In the genomic region with DNA sequence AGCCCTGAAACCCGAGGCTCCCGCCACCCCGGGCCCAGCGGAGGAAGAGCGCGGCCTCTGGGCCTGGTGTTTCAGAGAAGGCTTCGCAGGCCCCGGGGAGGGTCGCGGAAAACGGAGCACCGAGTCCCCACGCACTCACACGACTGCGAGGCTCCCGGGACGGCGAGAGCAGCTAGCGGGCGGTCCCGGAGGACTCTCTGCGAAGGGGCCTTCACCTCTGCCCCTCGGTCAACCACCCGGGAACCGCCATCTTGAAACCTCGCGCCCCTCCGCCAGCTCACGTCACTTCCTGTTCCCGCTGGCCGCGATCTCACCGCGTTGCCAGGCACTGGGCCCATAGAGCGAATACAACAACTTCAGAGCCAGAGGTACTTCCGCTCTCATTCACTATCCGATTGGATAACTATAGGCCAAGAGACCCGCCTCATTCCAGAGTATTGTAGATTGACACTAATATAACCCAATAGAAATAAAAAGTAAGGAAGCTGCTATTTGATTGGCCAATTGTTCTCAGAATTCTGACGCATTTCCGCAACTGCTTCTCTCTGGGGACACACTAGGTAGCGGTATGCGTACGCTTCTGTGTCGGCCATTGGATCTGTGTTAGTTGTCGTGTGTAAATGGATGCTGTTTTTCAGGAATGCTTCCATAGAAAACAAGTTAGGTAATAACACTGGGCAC, we compare ENCODE assay signal across 8 mouse cellular contexts. TPM values are rescaled to one million over a fixed set of nuclear protein-coding genes. Genes with fewer than 3 reads are reported as not detected.
A peak's percentile ranks its signal among the peaks of the same experiment; 100 is the strongest.
DNase-seq lines count a peak whose midpoint lies in the region; ATAC-seq lines count a peak whose summit lies in the region.

A gene (minus strand): TSS at position 353 of the 681 bp plus-strand sequence.

- peak; percentile 96 for ATAC-seq in megakaryocyte progenitor cell, adult 5-6 weeks (replicated peaks; ENCODE audit: poor library complexity)

- DNase-seq in adipocyte (ENCODE audit: low spot score) = peak; percentile 99
- DNase-seq in embryo, embryonic 10 days (ENCODE audit: low spot score) = peak; percentile 98
- peak; percentile 94 for DNase-seq in gastrocnemius, postnatal 10 days
- peak; percentile 96 for DNase-seq in induced T-regulatory cell, adult 2 months (ENCODE audit: low read depth)
- DNase-seq in left cerebral cortex, adult 9 months (ENCODE audit: low spot score in 2 of 2) = peak; percentile 98
- DNase-seq in right cerebral cortex, postnatal 14 days = peak; percentile 94
- peak; percentile 91 to 96 for DNase-seq in urinary bladder, postnatal 36 days (ENCODE audit: low spot score in 2 of 2)

RNA-seq across cellular contexts. Expression of the gene that starts here (rescaled TPM):
- 10 to 100 TPM; 64.9 to 69.1 TPM for total RNA-seq in gastrocnemius, postnatal 10 days (2021)
- total RNA-seq in megakaryocyte progenitor cell, adult 5-6 weeks (2015) = 112 and 118 TPM in 2 replicates
- 40.9 and 47.7 TPM in 2 replicates for total RNA-seq in megakaryocyte progenitor cell, adult 5-6 weeks (2017)

Comparison
In these comparisons a context has a peak if more than half of its experiments do, and no peak if none do; other contexts are left out.
1. Peak in every context shown above with its lines: DNase-seq and ATAC-seq.